Mouse (Mus musculus) lung, postnatal 0 days (tissue): ENCODE measurements at regions not wholly inside any gene's neighbourhood (a gene's known extent, or its start where the extent isn't known, plus 50 kb on each side); places are given as distances from the start of the nearest gene placed in this dataset.

Experiments
- CTCF ChIP-seq: IDR thresholded peaks from 2 replicates; pipeline ENCODE4 v1.5.1; 2016; ENCODE audit warnings: antibody characterized with exemption, mild to moderate bottlenecking
- EP300 ChIP-seq: IDR thresholded peaks from 2 replicates; pipeline ENCODE4 v1.6.1; 2016; ENCODE audit warnings: antibody characterized with exemption, mild to moderate bottlenecking, control low read depth

DNA sequence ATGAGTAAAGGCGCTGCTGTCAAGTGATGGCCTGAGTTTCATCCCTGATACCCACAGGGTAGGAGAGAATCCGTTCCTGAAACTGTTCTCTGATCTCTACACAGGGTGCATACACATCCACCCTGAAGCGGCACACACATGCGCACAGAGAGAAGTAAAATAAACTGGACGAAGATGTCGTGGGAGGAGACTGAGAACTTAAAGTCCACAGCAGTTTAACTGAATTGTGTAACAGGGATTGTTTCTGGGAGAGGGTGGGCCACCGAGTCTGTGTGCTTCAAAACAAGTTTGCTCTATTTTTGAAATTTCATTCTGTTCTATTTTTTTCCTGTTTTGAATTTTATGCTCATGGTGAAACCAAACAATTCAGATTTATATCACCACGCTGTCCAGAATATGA is 63.0 kb upstream of the Paqr3 start:
- TF ChIP-seq CTCF (no peak), EP300 (no peak)
